Mouse (Mus musculus) kidney, postnatal 10 days (tissue): ENCODE results near the gene Vti1a.

ENCODE experiments used
- DNase-seq: peaks from one replicate; pipeline ENCODE4 v3.0.0; 2021; ENCODE audit warnings: mixed read lengths

Gene Vti1a

DNA sequence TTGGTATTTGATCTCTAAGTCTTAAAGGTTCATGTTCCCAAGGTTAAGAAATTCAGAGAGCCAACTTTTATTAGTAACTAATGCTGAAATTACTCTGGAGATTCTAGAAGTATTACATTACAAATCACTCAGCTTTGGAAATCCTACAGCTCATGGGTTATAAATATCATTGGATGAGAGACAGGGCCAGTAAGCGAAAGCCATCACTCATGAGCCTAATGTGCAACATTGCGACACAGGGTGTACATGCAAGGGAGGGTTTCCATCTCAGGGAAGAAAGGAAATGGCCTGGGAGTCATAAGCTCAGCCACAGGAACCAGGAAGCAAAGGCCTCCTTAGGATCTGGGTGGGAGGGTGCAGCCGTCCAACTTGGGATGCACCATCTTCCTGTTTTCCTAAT lies 213.9 kb downstream of the Vti1a start:
- no peak for DNase-seq

DNA sequence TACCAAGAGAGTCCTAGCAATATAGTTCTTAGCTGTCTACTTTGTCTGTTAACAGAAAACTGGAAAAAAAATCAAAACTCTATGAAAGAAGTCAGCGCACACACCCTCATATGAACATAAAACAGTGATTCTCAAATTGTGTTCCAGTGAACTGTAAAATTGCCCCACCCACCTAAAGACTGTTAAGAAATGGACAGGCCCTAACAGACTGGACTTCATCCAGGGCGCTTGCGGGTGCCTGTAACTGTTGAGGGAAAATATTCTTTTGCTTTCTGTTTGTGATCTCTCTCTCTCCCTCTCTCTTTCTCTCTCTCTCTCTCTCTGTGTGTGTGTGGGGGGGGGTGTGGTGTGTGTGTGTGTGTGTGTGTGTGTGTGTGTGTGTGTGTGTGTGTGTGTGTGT lies 216.6 kb downstream of the Vti1a start:
- DNase-seq: no peak

DNA sequence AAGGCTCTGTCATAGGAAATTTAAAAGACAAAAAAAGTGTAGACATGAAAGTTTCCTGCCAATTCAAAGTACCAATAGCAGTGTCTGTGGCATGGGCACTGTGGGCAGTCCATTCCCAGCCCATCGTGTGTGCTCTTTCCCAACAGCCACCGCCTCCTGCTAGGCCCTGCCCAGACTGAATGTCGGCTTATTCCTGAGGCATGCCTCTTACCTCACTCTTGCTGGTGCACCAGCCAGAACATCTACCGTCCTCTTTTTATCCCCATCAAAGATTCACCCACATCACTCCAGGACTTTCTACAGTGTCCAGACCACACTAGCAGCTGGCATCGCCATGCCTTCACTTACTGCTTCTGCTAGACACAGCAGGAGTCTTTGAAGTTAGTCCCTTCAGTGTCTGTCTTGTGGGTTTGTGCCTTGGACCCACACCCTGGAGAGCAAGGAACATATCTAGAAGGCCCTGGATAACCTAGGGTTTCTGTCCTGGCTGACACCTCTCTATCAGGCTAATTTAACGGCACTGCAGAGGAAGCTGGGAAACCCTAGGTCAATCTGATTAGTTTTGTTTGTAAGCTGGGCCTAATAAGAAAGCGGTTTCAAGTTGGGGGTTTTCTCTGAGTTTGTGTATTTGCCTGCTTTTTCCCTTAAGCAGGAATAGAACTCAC lies 220.3 kb downstream of the Vti1a start:
- no peak for DNase-seq

DNA sequence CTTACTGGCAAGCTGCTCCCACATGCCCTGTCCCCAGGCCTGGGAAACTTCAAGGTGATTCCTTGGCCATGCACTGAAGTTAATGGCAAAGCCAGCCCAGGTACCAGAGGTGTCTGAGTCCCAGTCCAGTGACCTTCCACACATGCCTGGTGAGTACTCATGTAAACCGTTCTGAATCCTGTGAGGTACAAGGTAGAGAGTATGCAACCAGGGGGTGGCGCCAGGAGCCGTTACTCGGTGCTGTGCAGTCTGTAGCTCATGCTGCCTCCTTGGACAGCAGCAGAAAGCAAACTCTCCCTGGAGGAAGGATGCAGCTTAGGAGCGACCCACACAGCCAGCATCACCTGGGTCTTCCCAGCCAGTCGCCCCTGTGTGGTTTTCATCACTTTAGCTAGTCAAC lies 221.6 kb downstream of the Vti1a start:
- peak; percentile 84 for DNase-seq

DNA sequence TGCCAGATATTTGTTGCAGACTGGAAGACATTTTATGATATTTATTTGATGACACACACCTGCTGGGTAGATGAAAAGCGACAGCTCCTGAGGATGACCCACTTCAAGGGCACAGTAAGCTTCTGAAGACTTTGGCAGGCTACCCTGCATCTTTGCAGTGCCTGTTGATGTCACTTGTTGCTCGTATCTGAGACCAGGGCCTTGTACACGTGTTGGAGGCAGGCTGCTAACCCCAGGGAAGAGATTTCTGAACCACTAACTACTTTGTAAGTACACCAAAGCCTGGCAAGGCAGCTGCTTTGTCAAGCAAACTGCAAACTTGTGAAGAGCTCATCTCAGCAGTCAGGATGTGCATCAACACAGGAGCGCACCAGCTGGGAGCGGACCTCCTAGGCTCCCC lies 225.5 kb downstream of the Vti1a start:
- no peak for DNase-seq

DNA sequence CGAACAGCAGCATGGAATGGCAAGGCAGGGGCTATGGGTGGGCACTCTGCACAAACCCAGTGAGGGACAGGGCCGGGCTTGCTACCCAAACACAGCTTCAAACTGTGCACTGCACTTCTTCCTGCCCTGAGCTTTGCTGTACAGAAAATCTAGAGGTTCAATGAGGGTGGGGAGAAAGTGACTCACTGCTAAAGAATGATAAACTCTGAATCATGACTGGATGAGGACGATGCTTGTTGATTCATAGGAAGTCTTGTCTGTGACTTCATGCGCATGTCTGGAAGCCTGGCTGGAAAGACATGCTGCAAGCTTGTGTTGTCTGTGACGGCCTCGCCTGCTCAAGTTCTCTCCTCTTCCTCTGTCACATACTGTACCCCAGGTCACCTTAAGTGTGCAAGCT lies 226.4 kb downstream of the Vti1a start:
- DNase-seq: no peak

DNA sequence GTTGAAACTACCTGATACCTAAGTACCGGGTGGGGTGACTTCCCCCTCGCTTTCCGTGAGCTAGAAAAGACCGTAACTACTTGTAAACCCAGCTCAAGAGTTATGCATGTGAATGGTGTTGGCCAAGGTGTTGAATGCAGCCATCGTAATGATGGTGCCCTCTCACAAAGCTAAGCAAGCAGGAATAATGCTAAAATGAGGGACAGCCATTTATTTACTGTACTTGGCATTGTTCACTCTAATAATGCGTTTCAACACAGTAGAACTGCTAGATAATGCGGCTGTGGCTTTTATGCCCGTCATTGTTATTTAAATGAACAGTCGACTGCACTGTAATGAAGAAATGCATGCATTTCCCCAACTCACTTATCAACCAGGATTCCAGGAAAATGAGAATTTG lies 227.1 kb downstream of the Vti1a start:
- no peak for DNase-seq

DNA sequence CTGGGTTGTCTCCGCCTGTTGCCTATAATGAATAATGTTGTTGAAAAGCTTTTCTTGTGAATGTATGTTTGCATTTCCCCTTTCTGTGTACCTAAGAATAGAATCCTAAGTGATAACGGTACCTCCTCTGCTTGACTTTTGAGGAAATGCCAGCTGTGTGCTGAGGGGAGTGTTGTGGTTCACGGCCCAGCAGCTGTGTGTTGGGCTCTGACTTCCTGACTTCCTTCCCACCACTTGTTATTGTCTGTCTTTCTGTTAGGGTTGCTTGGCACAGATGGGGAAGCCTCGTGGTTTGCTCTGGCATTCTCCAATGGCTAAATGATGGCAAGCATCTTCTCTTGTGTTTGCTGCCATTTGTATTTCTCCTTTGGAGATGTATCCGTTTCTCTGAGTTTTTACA lies 228.4 kb downstream of the Vti1a start:
- no peak for DNase-seq

DNA sequence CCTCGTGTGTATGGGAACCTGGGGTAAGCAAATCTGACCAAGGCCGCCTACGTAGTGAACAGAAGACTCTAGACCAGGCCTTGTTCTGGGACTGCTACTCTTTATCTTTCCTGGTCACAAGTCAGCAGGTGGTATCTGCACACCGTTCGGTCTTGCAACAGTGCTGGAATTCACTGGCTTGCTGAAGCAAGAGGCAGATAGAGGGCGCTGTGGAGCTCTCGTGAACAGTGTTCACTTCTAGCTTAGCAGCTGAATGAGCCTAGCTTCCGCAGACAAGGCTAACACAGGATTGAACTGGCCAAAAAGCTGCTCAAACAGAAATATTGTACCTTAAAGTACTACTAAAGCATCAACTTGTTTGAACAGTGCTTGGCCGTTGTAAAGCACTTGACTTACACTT lies 229.4 kb downstream of the Vti1a start:
- DNase-seq: peak; percentile 95

DNA sequence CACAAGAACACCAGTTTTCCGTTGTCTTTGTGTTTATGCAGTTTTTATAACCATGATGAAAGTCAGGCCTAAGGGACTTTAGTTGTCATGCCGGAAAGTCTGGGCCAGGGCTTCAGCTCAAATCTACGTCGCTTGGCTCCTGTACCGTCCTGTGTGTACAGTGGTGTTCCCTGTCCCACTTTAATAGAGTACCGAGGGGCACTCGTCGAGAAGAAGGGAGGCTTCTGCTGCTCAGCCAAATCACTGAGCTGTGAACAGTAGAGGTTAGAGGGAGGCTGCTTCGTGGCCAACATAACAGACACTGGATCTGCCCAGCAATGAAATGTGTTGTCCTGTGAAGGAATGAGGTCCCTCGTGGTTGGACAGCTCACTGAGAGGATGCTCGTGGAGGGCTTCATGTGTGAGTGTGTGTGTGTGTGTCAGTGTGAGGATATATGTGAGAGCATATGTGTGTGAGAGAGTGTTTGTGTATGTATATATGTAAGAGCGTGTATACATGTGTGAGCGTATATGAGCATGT lies 230.0 kb downstream of the Vti1a start:
- DNase-seq: no peak

DNA sequence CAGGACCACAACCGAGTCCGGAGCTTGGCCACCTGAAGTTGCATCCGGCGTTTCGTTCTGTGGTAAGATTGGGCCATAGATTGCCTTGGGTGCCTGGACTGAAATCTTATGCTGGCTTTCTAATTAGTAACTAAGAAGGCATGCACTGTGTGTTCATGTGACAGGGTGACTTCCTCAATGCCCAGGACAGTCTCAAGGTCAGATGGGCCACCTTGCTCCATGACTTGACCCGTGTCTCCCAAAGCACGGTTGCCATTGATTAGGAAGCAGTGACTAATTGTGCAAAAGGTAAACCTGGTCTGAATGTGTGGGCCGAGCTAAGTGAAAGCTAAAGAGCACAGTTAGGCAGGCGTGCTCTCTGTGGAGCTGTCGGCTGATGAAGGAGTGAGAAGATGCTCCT lies 232.1 kb downstream of the Vti1a start:
- DNase-seq: no peak

DNA sequence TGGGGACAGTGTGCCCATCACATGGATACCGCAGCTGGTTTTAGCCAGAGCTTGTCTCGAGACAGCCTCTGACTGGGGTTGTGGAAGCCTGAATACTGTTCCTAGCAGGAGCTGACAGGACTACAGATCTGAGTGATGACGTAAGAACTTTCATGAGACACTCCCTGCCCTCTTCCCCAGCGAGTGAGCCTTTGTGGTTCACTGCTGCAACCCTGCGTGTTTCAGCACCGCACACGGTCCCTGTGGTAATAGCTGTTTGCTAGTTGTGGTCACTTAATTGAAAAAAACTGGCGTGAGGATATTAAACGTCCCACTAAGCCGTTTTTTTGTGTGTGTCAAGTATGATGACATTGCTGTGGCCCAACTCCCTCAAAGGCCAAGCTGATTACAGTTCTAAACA lies 232.6 kb downstream of the Vti1a start:
- no peak for DNase-seq

DNA sequence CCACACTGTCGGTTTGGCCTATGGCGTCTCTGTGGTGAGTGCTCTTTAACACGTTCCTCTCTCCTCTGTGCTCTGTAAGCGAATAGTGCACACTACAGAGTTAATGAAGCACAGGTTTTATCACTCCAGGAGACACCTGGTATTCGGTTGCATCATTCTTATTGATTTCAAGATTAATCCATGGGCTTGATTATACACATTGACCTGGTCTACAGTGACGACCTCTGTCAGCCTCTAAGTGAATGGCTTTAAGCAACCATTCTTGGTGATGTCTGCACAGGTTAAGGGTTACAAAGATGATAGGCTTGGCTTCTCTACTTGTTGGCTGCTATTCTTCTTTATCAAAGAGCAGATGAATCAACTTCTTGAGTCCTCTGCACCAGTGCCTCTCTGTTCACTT lies 234.1 kb downstream of the Vti1a start:
- no peak for DNase-seq

DNA sequence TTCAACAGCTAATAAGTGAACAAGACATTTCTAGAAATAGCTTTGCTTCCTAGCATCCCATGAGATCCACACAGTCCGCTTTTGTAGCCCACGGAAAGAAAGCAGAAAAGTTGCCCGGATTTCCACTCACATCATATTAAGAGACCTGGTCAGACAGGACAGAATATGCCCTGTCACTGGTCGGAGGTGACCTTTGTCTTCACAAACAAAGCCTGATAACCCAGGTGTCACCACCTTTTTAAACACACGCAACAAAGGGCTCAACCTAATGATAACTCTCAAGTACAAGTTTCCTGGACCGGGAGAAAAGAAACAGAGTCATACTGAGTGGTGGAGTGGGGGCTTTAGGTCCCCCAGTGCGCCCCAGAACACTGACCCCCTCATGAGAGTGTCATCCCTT lies 236.2 kb downstream of the Vti1a start:
- DNase-seq: no peak

DNA sequence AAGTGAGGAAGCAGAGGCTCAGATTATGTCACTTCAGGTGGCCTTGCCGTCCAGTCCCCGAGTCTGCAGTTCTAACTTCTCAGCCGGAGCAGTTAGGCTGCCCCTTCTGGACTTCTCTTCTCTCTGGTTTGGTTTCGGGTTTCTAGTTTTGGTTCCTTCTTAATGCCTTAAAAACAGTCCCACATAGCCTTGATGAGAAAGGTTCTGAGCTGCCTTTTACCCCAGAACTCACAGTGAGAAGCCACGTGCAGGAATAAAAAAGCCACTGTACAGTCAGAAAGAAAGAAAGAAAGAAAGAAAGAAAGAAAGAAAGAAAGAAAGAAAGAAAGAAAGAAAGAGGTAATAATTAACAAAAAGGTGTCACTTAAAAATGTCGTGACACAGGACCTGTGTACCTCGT lies 236.8 kb downstream of the Vti1a start:
- DNase-seq: no peak

DNA sequence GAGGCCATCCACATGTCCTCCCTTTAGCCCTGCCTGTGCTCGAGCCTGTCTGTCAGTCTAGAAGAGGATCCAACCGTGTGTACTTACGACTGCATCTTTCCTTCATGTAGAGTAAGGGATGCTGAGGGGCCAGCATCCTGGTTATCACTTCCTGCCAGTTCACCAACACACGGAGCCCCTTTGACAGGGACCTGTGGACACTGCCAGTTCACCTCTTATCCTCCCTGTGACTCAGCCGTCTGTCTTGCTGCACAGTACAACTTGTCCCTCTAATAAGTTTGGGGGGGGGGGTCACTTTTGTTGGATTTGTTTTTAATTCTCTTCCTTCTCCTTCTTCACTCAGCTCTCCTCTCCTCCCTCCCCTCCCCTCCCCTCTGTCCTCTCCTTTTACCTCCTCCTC lies 238.2 kb downstream of the Vti1a start:
- no peak for DNase-seq

DNA sequence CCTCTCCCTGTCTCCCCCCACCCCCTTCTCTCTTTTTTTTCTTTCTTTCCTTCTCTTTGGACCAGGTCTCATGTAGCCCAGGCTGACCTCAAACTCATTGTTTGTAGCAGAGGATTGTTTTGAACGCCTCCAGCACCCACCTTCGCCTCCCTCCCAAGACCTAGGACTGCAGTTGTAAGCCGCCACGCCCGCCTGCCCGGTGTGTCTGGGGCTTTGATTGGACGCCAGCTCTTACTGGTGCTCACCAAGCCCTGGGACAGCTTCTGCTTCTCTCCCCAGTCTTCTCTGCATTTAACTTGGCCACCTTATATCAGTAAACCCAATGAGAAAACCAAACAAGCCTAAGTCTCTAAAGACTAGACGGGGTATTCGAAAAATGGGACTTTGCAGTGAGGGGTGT lies 238.6 kb downstream of the Vti1a start:
- no peak for DNase-seq

DNA sequence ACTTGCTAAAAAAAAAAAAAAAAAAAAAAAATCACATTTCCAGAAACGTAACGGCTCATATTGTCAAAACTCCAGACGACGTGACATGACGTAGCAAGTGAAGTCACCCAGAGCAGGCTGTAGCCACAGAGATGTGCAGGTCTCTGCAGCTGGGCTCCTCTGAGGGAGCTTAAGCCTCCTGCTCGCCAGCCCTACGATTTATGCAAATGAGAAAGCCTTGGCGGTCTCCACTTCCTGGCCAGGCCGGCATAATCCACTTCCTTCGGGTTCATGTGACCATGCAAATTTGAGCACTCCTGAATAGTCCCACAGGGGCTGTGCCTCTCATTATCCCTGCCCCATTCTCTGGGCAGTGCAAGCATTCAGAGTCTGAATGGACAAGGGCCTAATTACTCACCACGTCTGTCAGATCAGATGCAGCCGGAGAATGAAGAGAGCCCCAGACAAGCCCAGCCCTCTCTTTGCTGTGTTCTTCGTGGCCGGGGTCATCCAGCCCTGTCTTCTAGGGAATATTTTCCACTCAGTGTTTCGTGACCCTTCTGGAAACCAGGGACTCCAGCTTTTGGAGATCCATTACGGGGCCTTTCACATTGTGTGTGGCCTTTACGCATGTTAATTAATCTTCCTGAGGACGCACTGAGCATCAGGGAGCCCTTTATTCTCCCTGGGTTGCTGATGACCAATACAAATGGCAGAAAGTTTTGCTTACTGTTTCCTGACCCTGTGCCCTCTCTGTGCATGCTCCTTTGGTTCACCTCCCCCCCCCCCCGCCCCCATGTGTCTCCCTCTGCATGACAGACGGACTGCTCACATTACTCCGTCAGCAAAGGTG lies 240.3 kb downstream of the Vti1a start:
- peak; percentile 69 for DNase-seq

DNA sequence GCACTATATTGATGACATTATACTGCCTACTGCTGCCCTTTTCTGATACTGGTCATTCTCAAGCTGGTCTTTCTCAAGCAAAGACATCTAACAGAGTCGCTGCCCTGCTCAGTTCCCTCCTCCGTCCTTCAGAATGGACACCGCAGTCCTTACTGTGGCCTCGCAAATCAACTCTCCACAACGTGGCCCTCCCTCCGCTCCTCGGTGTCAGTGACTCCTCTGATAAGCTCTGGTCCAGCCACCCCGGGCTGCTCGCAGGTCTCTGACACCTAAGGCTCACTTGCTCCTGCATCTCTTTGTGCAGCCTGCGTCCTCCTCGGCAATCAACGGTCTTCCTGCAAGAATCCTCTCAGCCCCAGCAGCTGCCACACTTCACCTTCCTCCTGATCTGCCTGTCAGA lies 243.2 kb downstream of the Vti1a start:
- DNase-seq: no peak

DNA sequence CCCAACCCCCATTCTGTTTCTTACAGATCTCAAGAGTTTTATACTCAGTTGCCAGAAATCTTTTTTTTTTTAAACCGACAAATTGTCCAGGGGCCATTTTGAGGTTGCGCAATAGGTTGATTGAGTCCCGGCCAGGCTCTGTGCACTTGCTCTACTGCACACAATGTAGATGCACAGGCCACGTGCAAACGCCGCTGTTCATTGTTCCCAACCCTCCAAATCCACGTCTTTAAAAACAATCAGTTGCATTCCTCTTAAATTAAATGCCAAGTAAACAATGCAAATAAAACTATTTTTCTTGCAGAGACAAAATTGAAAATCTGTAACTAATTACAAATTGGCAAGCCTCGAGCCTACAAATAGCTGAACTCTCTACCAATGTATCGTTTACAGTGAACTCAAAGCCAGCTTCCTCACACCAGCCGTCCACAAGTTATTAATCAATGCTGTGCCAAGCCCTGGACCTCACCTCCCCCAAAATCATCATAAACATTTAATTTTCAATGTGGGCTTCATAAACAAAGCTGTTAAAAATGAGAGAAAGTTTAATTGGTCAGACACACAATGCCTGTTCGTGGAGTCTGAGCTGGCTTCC lies 244.1 kb downstream of the Vti1a start:
- DNase-seq: no peak

DNA sequence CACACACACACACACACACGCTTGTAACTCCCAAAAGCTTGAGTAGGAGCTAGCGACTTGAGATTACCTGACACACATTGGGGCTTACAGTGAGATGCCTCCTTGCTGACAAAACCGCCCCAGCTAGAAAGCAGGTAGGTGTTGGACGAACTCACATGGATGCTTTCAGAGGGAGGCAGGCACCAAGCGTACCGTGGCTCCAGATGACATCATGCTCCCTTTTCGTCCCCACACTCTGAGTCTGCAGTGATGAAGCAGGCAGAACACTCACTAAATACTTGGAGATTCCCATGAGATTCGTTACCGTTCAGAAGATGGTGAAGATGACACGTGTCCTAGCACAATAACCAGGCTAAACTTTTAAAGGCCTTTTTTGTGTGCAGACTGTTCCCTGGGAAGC lies 245.4 kb downstream of the Vti1a start:
- DNase-seq: no peak

DNA sequence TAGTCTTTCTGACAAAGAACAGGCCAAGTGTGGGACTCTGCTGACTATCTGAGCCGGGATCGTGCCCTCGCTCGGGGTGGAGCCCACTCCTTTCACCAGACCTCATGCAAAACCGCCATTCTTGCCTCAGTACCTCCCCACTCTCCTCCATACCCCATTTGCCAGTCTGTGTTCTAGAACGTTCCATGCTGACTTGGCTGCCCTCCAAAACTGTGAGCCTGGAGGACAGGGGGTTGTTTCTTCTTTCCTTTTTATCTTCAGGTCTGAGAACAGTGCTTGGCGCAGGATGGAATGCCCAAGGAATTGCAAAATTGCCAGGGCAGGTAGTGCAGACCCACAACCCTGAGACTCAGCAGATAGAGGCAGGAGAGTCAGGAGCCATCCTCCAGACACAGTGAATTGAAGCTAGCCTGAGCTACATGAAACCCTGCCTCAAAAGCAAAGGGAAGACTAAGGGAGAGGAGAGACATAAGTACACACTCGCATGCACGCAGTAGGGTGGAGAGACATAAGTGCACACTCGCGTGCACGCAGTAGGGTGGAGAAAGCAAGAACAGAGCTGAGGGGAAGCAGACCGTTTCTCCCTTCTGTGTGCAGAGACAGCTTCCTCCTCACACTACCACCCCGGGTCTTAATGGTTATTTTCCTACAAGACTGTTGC lies 246.5 kb downstream of the Vti1a start:
- DNase-seq: no peak

DNA sequence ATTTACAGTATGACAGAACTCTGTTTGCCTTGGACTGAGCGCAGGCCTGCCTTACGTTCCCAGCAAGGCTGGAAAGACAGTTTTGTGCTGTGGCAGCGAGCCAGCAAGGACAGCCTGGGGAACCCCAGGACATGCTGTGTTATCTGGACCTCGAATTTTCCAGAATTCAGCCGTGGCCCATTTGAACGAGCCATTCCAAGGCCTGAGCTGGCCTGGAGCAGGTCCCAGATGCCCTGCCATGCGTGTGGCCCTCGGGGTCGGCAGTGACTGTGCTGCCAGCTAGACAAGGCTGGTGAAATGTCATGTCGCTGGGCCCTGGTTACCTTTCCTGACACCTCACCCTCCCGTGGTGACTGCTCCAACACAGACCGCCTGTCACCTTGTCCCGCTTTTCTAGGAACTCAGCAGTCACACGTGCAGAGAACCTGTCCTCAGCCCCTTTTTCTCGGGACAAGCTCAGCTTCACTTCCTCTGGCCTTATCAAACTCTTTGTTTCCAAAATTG lies 247.1 kb downstream of the Vti1a start:
- DNase-seq: peak; percentile 77
